Mouse (Mus musculus): ENCODE measurements around the gene Klhl35.

Gene Klhl35

GRCm38 (mm10) chr7:99452859-99453258 lies 12.9 kb upstream of the Klhl35 start:
- no peak for DNase-seq (ENCODE audit: low spot score)

DNA sequence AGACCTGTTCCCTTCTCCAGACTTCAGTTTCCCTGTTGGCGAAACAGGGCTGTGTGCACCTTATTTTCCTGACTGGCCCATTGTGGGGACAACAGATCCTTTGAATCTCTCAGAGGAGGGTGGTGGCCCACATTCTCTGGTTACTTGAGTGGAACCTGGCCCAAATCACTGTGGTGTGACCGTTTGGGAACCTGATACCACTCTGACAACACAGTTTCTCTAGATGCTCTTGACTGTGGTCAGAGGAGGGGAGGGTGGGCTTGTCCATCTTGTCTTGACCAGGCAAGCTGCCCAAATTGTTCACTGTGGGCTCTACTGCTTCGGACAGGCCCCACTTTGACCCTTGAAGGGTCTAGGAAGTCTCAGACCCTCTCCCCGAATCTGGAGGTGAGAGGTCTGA lies 11.8 kb upstream of the Klhl35 start:
- DNase-seq (ENCODE audit: low spot score), result no peak

DNA sequence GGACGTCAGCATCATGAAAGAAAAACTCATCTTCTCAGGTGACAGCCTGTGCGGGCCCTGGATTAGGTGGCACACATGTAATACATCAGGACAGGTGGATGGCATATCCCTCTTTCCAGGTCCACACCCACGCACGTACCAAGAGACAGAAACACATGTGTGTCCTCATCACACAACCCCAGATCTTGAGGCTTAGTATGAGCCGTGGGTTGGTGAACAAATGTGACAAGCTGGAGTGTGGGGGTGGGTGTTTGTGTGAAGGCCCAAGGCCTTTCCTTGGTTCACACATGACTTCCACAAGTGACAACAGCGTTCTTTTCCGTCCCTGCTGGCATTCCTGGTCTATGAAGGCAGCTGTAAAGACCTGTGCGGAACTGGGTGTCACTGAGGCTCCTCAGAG lies 7.0 kb upstream of the Klhl35 start:
- DNase-seq (ENCODE audit: low spot score), result no peak

DNA sequence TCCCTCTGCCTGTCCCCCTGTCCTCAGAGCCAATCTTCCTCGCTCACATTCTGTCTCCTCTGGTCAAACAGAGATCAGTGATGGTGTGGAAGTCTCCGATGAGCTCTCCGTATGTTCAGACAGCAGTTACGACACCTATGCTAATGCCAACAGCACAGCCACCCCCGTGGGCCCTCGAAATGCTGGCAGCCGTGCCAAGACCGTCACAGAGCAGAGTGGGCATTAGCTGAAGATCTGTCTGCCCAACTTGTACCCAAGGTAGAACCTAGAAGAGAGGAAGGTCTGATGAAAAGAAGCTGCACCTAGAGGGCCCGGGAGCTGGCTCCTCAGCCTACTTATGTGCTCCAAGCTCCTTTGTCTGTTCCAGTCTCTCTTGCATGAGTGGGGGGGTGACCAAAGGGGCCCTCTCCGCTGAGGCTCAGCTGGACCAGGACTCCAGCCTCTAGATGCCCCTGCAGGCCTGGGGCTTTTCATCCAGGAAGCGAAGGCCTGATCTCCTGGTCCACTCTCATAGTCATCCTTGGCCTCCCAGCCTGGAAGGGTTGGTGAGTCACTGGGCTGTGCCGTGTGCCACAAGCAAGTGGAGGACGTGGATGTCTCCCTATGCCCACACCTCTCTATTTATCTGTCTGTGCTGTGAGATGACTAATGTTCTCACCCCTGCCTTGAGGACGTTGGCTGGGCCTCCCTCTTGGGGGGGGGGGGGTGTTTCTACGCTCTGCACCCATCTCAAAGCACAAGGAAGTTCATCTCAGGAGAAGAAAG lies 5.7 kb upstream of the Klhl35 start:
- DNase-seq (ENCODE audit: low spot score), result no peak

DNA sequence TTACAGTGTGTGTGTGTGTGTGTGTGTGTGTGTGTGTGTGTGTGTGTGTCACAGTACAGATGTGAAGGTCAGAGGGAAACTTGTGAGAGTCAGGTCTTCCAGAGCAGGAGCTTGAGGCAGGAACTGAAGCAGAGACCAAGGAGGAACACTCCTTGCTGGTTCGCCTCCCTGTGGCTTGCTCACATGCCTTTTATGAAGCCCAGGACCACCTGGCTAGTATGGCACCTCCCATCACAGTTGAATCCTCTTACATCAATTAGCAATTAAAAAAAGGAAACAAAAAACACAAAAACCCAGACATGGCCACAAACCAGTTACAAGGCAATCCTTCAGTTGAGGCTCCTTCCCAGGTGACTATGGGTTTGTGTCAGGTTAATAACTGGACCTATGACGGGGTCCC lies 2.7 kb upstream of the Klhl35 start:
- no peak for DNase-seq (ENCODE audit: low spot score)

DNA sequence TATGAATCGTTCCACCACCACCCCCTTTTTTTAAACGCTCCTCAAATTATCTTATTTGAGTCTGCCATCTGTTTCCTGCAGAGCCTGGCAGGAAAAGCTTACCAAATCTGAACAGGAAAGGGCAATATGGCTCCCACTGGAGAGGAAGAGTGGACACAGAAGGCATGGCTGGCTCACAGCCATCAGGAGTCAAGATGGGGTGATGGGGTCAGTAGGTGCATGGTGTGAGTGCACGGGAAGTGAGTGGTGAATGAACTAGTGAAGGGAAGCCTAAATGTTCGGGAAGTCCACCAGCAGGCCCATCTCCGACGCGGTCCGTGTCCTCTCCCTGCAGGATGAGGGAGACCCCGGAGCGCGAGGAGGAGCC lies 2.1 kb downstream of the Klhl35 start:
- DNase-seq (ENCODE audit: low spot score), result no peak

- DNase-seq (ENCODE audit: low spot score), result peak; percentile 58
These were observed 2.7 kb downstream of the Klhl35 start for GRCm38 (mm10) chr7:99468283-99469132.

GRCm38 (mm10) chr7:99469680-99470405 lies 4.0 kb downstream of the Klhl35 start:
- no peak for DNase-seq (ENCODE audit: low spot score)

DNA sequence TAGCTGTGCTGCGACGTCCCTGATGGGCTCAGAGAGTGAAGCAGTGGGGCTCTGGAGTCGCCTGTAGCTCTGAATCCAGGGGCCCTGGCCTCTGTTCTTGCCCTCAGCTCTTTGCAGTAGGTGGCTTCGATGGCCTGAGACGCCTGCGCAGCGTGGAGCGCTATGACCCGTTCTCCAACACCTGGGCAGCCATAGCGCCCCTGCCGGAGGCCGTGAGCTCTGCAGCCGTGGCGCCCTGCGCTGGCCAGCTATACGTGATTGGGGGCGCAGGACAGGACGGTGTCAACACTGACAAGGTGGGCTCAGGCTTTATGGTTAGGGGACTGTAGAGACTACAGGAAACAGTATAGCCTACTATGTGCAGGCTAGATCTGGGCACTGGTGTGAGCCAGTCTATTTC lies 5.8 kb downstream of the Klhl35 start:
- no peak for DNase-seq (ENCODE audit: low spot score)

- DNase-seq (ENCODE audit: low spot score), result no peak
These were observed 8.0 kb downstream of the Klhl35 start for GRCm38 (mm10) chr7:99473638-99474407.

DNA sequence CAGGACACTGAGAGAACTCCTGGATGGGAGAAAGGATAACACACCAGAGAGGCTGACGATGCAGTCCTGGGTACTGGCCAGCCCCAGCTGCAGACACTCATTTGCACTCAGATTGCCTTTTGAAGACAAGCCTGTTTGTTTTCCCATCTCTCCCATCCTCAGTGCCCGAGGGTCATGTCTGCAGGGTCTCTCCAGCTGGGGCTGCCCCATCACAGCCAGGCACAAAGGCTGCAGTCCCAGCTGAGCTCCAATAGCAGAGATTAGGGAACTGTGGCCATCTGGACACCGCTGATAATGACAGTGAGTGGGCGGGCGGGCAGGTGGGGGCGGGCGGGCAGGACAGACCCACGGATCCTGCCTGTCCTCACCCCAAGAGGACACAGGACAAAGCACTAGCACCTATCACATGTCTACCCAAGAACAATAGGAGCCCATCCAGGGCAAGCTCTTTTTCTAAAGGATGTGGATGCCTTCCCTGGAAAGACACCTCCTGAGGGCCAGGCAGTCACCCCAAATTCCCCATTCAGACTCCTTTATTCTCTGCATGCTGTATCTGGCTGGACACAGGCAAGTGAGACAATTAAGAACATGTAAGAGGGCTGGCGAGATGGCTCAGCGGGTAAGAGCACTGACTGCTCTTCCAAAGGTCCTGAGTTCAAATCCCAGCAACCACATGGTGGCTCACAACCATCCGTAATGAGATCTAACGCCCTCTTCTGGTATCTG lies 9.2 kb downstream of the Klhl35 start:
- DNase-seq (ENCODE audit: low spot score), result no peak

DNA sequence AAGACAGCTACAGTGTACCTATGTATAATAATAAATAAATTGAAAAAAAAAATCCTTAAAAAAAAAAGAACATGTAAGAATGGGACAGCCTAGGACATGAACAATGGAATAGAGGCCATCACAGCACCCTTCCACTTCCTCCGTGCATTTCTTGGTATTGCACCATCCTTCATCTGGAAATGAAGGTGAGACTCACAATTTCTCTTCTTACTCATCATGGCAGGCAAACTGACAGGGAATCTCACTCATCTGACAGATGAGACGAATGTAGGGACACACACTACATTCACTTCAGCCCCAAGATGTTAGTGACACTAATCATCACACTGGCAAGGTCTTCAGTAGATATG lies 9.7 kb downstream of the Klhl35 start:
- DNase-seq (ENCODE audit: low spot score), result no peak

DNA sequence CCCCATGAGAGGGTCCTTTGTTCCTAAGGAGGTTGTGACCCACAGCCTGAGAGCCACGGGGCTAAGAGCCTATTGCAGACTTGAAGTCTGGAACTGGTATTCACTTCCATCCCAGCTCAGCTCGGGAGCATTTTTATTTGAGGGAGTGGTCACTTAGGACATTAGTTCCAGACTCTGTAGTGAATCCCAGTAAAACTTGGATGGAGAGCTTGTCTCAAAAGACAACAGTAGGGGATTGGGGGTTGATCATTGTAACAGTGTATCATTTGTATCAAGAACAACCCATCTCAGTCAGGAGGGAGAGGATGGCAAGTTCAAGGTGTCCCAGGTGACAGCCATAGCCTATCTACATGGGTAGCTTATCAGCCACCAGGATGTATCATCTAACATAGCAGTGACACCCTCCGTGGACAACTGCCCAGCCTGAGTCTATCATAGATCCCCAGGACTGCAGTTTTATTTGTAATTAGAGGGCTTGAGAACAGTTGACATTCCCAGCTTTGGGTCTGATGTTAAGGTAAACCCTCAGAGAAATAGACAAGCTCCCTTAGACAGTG lies 10.8 kb downstream of the Klhl35 start:
- DNase-seq (ENCODE audit: low spot score), result no peak

DNA sequence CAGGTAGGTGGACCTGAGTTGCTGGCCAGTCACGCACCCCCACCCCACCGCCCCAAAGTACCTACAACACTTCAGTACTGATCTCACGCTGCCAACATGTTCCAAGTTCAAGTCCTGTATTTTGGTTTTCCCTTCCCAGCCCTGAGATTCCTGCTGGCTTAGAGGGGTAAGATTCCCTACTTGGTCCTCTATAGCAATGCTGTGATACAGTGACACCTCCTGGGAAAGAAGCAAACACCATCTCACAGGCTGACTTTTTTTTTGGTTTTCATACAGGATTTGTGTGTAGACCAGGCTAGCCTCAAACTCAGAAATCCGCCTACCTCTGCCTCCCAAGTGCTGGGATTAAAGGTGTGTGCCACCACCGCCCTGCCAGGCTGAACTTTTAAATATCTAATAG lies 11.4 kb downstream of the Klhl35 start:
- no peak for DNase-seq (ENCODE audit: low spot score)

DNA sequence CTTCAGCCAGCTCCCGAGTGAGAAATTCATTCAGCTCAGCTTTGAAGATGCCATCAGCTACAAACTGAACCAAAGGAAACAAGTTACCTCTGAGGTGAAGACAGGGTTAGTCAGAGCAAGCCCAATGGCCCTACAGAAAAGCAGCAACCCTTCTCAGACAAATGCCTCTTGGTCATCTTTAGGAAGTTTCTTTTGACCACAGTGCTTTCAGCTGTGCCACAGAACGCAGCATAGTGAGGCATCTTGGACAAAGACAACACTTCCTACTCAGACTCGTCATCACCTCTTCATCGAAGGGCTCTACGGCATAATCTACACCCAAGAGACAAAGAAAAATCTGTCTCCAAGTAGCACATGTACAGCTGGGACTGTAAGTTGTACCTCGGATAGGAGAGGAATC lies 16.8 kb downstream of the Klhl35 start:
- DNase-seq (ENCODE audit: low spot score), result no peak

- DNase-seq (ENCODE audit: low spot score), result peak; percentile 84
These were observed 17.6 kb downstream of the Klhl35 start, which contains the start of gene Rps3 for GRCm38 (mm10) chr7:99483271-99483923. TSS of gene Rps3 (minus strand) at chr7:99483738.

- DNase-seq (ENCODE audit: low spot score), result no peak
These were observed 18.1 kb downstream of the Klhl35 start for GRCm38 (mm10) chr7:99483924-99484319.

- no peak for DNase-seq (ENCODE audit: low spot score)
These were observed 18.9 kb downstream of the Klhl35 start for GRCm38 (mm10) chr7:99484679-99485078.

GRCm38 (mm10) chr7:99489708-99490107 lies 23.9 kb downstream of the Klhl35 start:
- no peak for DNase-seq (ENCODE audit: low spot score)

GRCm38 (mm10) chr7:99499128-99499527 lies 33.3 kb downstream of the Klhl35 start:
- DNase-seq (ENCODE audit: low spot score), result no peak

- peak; percentile 76 for DNase-seq (ENCODE audit: low spot score)
These were observed 34.4 kb downstream of the Klhl35 start for GRCm38 (mm10) chr7:99500201-99500600.
